ENCODE assay signal across 8 mouse cellular contexts in genomic region chrX:96456201-96456963, GRCm38 (mm10). TPM values are rescaled to one million over a fixed set of nuclear protein-coding genes. Genes with fewer than 3 reads are reported as not detected.
A peak's percentile ranks its signal among the peaks of the same experiment; 100 is the strongest.
DNase-seq lines count a peak whose midpoint lies in the region; ATAC-seq and TF ChIP-seq lines count a peak whose summit lies in the region.

Gene Hsf3, minus strand, starts transcription at chrX:96456294.

- WGBS in forebrain, embryonic 14.5 days: 26% methylated on average over 9 of the region's 9 CpGs
- 18% methylated on average over 9 of the region's 9 CpGs for WGBS in hindbrain, embryonic 16.5 days
- WGBS in liver, adult 2 months: 4% methylated on average over 9 of the region's 9 CpGs
- 22% methylated on average over 9 of the region's 9 CpGs for WGBS in neural tube, embryonic 12.5 days

- no peak for TF ChIP-seq CTCF in liver, adult 2 months (IDR thresholded peaks at IDR 0.05; ENCODE audit: low read depth, low read length)

- DNase-seq in cerebellum, postnatal 14 days: peak; percentile 0 to 1
- no peak for DNase-seq in cerebellum, adult 8-10 months
- peak; percentile 5 for DNase-seq in forebrain, embryonic 14.5 days (ENCODE audit: low spot score)
- DNase-seq in liver, adult 2 months (ENCODE audit: extremely low read depth, low read depth, low spot score): no peak
- no peak for DNase-seq in B cell, adult 2 months
- DNase-seq in frontal cortex, postnatal 10 days (ENCODE audit: low spot score in 2 of 2): no peak

- ATAC-seq in forebrain, embryonic 14.5 days: no peak; the same call in 1 of the 2 replicates
- ATAC-seq in hindbrain, embryonic 16.5 days: no peak
- ATAC-seq in neural tube, embryonic 12.5 days (ENCODE audit: low FRiP score, low read depth): no peak

- H3K27ac ChIP-seq in forebrain, embryonic 14.5 days (ENCODE audit: low read depth, low read length): no peak within 1 kb of the TSS
- no peak within 1 kb of the TSS for H3K27ac ChIP-seq in hindbrain, embryonic 16.5 days (ENCODE audit: low read depth, low read length)
- H3K27ac ChIP-seq in liver, adult 2 months (replicated peaks; ENCODE audit: insufficient read depth, low read depth, low read length): no peak within 1 kb of the TSS
- H3K27ac ChIP-seq in neural tube, embryonic 12.5 days: no peak within 1 kb of the TSS

- 0 out of 2 replicates have a peak within 1 kb of the TSS, but pooled peaks have one; percentile 3 for H3K4me2 ChIP-seq in forebrain, embryonic 14.5 days (ENCODE audit: low read length)
- H3K4me2 ChIP-seq in hindbrain, embryonic 16.5 days (ENCODE audit: low read length): peak within 1 kb of the TSS; percentile 39
- H3K4me2 ChIP-seq in neural tube, embryonic 12.5 days (replicated peaks): peak within 1 kb of the TSS; percentile 29

- H3K27me3 ChIP-seq in forebrain, embryonic 14.5 days (replicated peaks; ENCODE audit: control insufficient read depth, insufficient read depth, low read length): no peaks in the 10 kb centered on the region
- H3K27me3 ChIP-seq in hindbrain, embryonic 16.5 days (replicated peaks; ENCODE audit: control insufficient read depth, insufficient read depth, low read length): no peaks in the 10 kb centered on the region
- no peaks in the 10 kb centered on the region for H3K27me3 ChIP-seq in liver, adult 2 months (ENCODE audit: control insufficient read depth, insufficient read depth, low read length)
- no peaks in the 10 kb centered on the region for H3K27me3 ChIP-seq in neural tube, embryonic 12.5 days (replicated peaks)

- no peaks in the 10 kb centered on the region for H3K9me3 ChIP-seq in forebrain, embryonic 14.5 days (replicated peaks; ENCODE audit: control insufficient read depth, low read length)
- no peaks in the 10 kb centered on the region for H3K9me3 ChIP-seq in hindbrain, embryonic 16.5 days (ENCODE audit: control insufficient read depth, low read length)
- no peaks in the 10 kb centered on the region for H3K9me3 ChIP-seq in neural tube, embryonic 12.5 days

- H3K4me3 ChIP-seq in forebrain, embryonic 14.5 days (ENCODE audit: low read depth, low read length): no peak within 1 kb of the TSS
- peak within 1 kb of the TSS; percentile 26 for H3K4me3 ChIP-seq in hindbrain, embryonic 16.5 days (ENCODE audit: low read length)
- peak within 1 kb of the TSS; percentile 16; the same call in 1 of the 2 replicates for H3K4me3 ChIP-seq in liver, adult 2 months (ENCODE audit: insufficient read depth, low read depth, low read length)
- H3K4me3 ChIP-seq in neural tube, embryonic 12.5 days: no peak within 1 kb of the TSS; the same call in 1 of the 2 replicates

- H3K4me1 ChIP-seq in forebrain, embryonic 14.5 days (ENCODE audit: control insufficient read depth, insufficient read depth, low read length): no peaks in the 10 kb centered on the region
- H3K4me1 ChIP-seq in hindbrain, embryonic 16.5 days (ENCODE audit: control insufficient read depth, insufficient read depth, low read depth, low read length): no peaks in the 10 kb centered on the region
- H3K4me1 ChIP-seq in liver, adult 2 months (ENCODE audit: control insufficient read depth, insufficient read depth, low read length): no peaks in the 10 kb centered on the region; the same call in 1 of the 2 replicates
- no peaks in the 10 kb centered on the region for H3K4me1 ChIP-seq in neural tube, embryonic 12.5 days

- no peaks in the 10 kb centered on the region for H3K79me2 ChIP-seq in liver, adult 2 months (ENCODE audit: control insufficient read depth, insufficient read depth, low read length)

- H3K9ac ChIP-seq in forebrain, embryonic 14.5 days (ENCODE audit: low read length): no peak within 1 kb of the TSS
- no peak within 1 kb of the TSS for H3K9ac ChIP-seq in hindbrain, embryonic 16.5 days (ENCODE audit: low read depth, low read length)
- no peak within 1 kb of the TSS for H3K9ac ChIP-seq in liver, adult 2 months (ENCODE audit: low read depth, low read length)
- no peak within 1 kb of the TSS for H3K9ac ChIP-seq in neural tube, embryonic 12.5 days

- no peaks in the 10 kb centered on the region for H3K36me3 ChIP-seq in forebrain, embryonic 14.5 days (ENCODE audit: control insufficient read depth, insufficient read depth, low read length)
- H3K36me3 ChIP-seq in hindbrain, embryonic 16.5 days (ENCODE audit: control insufficient read depth, insufficient read depth, low read length): no peaks in the 10 kb centered on the region
- no peaks in the 10 kb centered on the region for H3K36me3 ChIP-seq in liver, adult 2 months (ENCODE audit: control insufficient read depth, insufficient read depth, low read length)
- H3K36me3 ChIP-seq in neural tube, embryonic 12.5 days: no peaks in the 10 kb centered on the region

- TF ChIP-seq POLR2A in liver, adult 2 months (IDR thresholded peaks at IDR 0.05; ENCODE audit: extremely low read depth, insufficient read depth, low read length): no peak

RNA-seq across cellular contexts. Expression of gene Hsf3, which starts in this region (rescaled TPM):
- polyA plus RNA-seq in forebrain, embryonic 14.5 days (2014; fragmentation: Nextera tagmentation; extraction: Ambion mirVana): not detected in 2 replicates
- 0.08 TPM in 1 of 2 replicates, not detected in the other for polyA plus RNA-seq in hindbrain, embryonic 16.5 days (2015; fragmentation: Nextera tagmentation; extraction: Ambion mirVana)
- not detected in 2 replicates for total RNA-seq in liver, adult 2 months (2014; rRNA removed)
- not detected in 2 replicates for polyA plus RNA-seq in liver, adult 2 months (2012; rRNA removed)
- polyA plus RNA-seq in neural tube, embryonic 12.5 days (2016; fragmentation: Nextera tagmentation; extraction: Ambion mirVana): not detected in 2 replicates

Comparison
In these comparisons a context has a peak if more than half of its experiments do, and no peak if none do; other contexts are left out.
1. DNase-seq: peak in cerebellum, postnatal 14 days (2 of 2); none in cerebellum, adult 8-10 months (single experiment), liver, adult 2 months (single experiment), B cell, adult 2 months (0 of 2) and frontal cortex, postnatal 10 days (0 of 2).
2. Peak in DNase-seq and H3K4me2 ChIP-seq in forebrain, embryonic 14.5 days; RNA of the gene not detected or under 1 TPM.
3. H3K4me3 ChIP-seq: peak in hindbrain, embryonic 16.5 days (single experiment) and liver, adult 2 months (single experiment); none in forebrain, embryonic 14.5 days (single experiment) and neural tube, embryonic 12.5 days (single experiment).
4. Peak in every context shown above with its lines, with median percentiles within 50 percentile points of each other: H3K4me2 ChIP-seq.